In genomic region chr1:165700933-165701518, GRCm38 (mm10) we compare ENCODE assay signal across 9 mouse cellular contexts. TPM values are rescaled to one million over a fixed set of nuclear protein-coding genes. Genes with fewer than 3 reads are reported as not detected.
DNase-seq lines count a peak whose midpoint lies in the region; ATAC-seq and TF ChIP-seq lines count a peak whose summit lies in the region.
"Had no signal": no experiment of that assay in that cellular context is flagged by ENCODE, and none has a peak within 500 bp of the region (broad histone marks: within the 10 kb centered on the region; RNA-seq: fewer than 3 reads in every experiment).

No protein-coding gene starts in this region.

- peaks cover 74% of the 10 kb centered on the region for H3K36me3 ChIP-seq in G1E (replicated peaks)
- no peaks in the 10 kb centered on the region for H3K36me3 ChIP-seq in forebrain, embryonic 15.5 days

- no peak for TF ChIP-seq CTCF in G1E (IDR thresholded peaks at IDR 0.05; ENCODE audit: low read depth, low read length)

- ATAC-seq in G1E (ENCODE audit: extremely low read depth, insufficient number of reproducible peaks, low FRiP score, poor library complexity, severe bottlenecking): peak; percentile 58
- ATAC-seq in hematopoietic stem cell, adult 5-6 weeks (replicated peaks in 1 of 2; ENCODE audit: insufficient read depth in 1 of 2, low FRiP score in 2 of 2, low TSS enrichment in 1 of 2, low read depth in 1 of 2, poor library complexity in 2 of 2, severe bottlenecking in 2 of 2): peak; percentile 44 to 56
- ATAC-seq in forebrain, embryonic 15.5 days (replicated peaks): no peak

- H3K27ac ChIP-seq in forebrain, embryonic 15.5 days (replicated peaks): no peak overlapping the region

- peak; percentile 29 for DNase-seq in adrenal gland, adult 2 months
- no peak for DNase-seq in adrenal gland, postnatal 25 days
- no peak for DNase-seq in G1E (ENCODE audit: low spot score)
- peak; percentile 82 to 86 for DNase-seq in natural killer cell, adult 2 months (ENCODE audit: low spot score in 2 of 2)
- no peak for DNase-seq in retina, postnatal 1 day
- no peak for DNase-seq in testis, postnatal 10 days (ENCODE audit: low spot score)

- H3K9ac ChIP-seq in forebrain, embryonic 15.5 days (replicated peaks): no peak overlapping the region

- no peak overlapping the region; the same call in 1 of the 2 replicates for H3K4me3 ChIP-seq in G1E (ENCODE audit: low read depth, low read length)
- H3K4me3 ChIP-seq in forebrain, embryonic 15.5 days: no peak overlapping the region
- H3K4me3 ChIP-seq: erythroblast, embryonic 14.5 days had no signal

- no peaks in the 10 kb centered on the region for H3K9me3 ChIP-seq in G1E (replicated peaks)
- no peaks in the 10 kb centered on the region for H3K9me3 ChIP-seq in forebrain, embryonic 15.5 days

- no peak overlapping the region for H3K4me2 ChIP-seq in forebrain, embryonic 15.5 days (replicated peaks)

- WGBS in forebrain, embryonic 15.5 days: 86% methylated on average over 6 of the region's 6 CpGs

- peaks cover 66% of the 10 kb centered on the region for H3K4me1 ChIP-seq in G1E (ENCODE audit: insufficient read depth, low read depth, low read length)
- H3K4me1 ChIP-seq in forebrain, embryonic 15.5 days: peaks cover 9% of the 10 kb centered on the region

- H3K27me3 ChIP-seq in G1E (ENCODE audit: insufficient read depth, low read length): peaks cover 13% of the 10 kb centered on the region
- H3K27me3 ChIP-seq in forebrain, embryonic 15.5 days: no peaks in the 10 kb centered on the region

RNA-seq across cellular contexts. Expression of gene Rcsd1, which starts 8.5 kb away (rescaled TPM):
- total RNA-seq in adrenal gland, adult 2 months (2021): 10 to 100 TPM; 13.5 to 16.0 TPM
- 4.4 and 4.9 TPM in 2 replicates for polyA plus RNA-seq in adrenal gland, adult 2 months (2012; rRNA removed)
- total RNA-seq in adrenal gland, postnatal 25 days (2021): 16.1 and 19.1 TPM in 2 replicates
- total RNA-seq in G1E (2014; fragmentation: Nextera tagmentation) (14.2 and 16.1 TPM in 2 replicates), G1E (2017) (15.8 and 15.9 TPM in 2 replicates)
- 24.9 and 27.3 TPM in 2 replicates for polyA plus RNA-seq in G1E (2012)
- total RNA-seq in hematopoietic stem cell, adult 5-6 weeks (2017): 132 and 143 TPM in 2 replicates
- polyA plus RNA-seq in forebrain, embryonic 15.5 days (2015; fragmentation: Nextera tagmentation; extraction: Ambion mirVana): 7.0 and 8.0 TPM in 2 replicates

Comparison
In these comparisons a context has a peak if more than half of its experiments do, and no peak if none do; other contexts are left out.
1. DNase-seq: peak in adrenal gland, adult 2 months (single experiment) and natural killer cell, adult 2 months (2 of 2); none in adrenal gland, postnatal 25 days (single experiment), G1E (single experiment), retina, postnatal 1 day (single experiment) and testis, postnatal 10 days (single experiment).